Mouse (Mus musculus): Measurements from ENCODE around the gene Acvr1b. TPM values are rescaled to one million over a fixed set of nuclear protein-coding genes. Genes with fewer than 3 reads are reported as not detected.
A peak's percentile ranks its signal among the peaks of the same experiment; 100 is the strongest.

Acvr1b gene
- total RNA-seq, 2 experiments from 2014 or later = 82.8 to 83.1 TPM

DNA sequence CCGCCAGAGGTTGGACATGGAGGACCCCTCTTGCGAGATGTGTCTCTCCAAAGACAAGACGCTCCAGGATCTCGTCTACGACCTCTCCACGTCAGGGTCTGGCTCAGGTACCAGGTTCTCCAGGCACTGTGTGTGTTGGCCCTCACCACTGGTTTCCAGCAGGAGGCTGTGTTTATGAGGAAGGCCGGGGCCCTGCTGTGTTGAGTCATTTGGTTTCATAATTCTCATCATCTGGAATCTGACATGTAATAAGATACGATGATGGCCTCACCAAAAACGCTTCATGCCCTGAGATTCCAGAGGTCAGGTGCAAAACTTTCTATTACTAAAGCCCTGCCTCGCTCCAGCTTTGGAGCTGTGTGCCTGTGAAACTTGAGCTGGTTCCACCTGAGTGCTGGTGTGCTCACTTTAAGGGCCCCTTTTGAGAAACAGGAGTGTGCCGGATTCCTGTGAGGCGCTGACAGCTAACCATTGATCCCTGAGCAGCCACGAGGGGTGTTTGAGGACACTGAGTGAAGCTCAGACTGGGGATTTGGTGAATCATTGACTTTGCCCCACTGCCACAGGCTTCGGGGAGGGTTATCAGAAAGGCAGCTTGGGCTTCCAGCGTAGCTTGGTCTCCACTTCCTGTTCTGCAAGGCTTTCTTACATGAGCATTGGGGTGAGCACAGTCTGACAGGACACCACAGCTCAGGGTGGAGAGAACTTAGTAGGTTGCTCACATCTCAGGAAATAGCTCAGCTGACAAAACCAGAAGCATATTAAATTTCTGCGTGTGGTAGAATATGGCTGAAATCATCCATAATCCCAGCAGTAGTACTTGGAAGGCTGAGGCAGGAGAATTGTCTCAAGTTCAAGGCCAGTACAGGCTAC, 21.3 kb downstream of the Acvr1b start:
- DNase-seq (ENCODE audit: extremely low spot score in 1 of 2, low spot score in 1 of 2) = no peak

DNA sequence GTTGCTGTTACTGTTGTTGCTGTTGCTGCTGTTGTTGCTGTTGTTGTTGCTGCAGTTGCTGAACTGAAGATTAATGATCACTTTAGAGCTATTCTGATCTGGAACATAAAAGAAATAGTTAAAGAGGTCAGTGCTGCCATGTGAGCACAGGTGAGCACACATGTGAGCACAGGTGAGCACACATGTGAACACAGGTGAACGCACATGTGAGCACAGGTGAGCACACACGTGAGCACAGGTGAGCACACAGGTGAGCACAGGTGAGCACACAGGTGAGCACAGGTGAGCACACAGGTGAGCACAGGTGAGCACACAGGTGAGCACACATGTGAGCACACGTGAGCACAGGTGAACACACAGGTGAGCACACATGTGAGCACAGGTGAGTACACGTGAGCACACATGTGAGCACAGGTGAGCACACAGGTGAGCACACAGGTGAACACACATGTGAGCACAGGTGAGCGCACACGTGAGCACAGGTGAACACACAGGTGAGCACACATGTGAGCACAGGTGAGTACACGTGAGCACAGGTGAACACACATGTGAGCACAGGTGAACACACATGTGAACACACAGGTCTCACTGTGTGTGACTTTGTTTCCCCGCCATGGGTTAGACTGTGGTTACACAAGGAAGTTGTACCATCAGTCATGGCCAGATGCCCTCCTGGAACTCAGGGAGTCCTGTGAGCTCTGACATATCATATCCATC, 22.4 kb downstream of the Acvr1b start:
- DNase-seq (ENCODE audit: extremely low spot score in 1 of 2, low spot score in 1 of 2) = no peak

DNA sequence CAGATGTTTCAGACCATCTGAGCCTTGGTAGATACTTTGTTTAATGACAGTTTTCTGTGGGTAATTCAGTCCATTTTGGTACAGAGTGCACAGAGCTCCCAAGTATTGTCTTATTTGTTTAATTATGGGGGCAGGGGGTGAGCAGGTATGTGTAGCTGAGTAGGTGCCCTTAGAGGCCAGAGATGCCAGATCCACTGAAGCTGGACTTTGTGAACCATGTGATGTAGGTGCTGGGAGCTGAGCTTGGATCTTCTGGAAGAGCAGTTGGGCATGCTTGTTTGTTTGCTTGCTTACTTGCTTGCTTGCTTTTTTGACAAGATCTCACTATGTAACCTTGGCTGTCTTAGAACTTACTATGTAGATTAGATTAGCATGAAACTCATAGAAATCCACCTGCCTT, 23.1 kb downstream of the Acvr1b start:
- DNase-seq (ENCODE audit: extremely low spot score in 1 of 2, low spot score in 1 of 2) = no peak

DNA sequence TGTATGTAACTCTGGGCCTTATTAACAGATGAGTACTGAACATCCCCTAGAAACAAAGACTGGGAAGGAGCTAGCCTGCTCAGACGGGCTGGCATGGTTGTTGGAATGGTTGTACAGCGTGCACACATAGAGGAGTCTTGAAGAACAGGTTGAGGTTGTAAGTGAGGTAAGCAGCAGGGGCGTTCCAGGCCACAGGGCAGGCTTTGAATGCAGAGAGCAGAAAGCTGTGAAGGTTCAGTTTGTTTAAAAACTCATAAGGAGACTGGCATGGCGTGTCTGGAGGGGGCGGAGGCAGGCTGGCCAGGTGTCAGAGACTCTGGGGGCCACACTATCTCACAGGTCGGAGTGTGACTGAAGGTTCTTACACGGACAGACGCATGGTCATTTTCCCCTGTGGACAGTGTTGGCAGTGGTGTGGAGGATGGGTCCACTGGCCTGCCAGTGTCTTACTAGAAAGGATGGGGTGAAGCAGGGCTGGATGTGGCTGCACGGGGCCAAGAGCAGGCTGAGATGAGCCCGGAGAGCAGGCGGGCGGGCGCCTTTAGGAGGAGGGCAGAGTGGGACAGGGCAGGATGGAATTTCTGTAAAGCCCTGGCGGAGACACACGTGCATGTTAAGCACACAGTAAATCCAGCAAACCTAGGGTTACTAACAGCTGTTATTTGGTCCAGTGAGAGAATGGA, 23.8 kb downstream of the Acvr1b start:
- no peak for DNase-seq (ENCODE audit: extremely low spot score in 1 of 2, low spot score in 1 of 2)

DNA sequence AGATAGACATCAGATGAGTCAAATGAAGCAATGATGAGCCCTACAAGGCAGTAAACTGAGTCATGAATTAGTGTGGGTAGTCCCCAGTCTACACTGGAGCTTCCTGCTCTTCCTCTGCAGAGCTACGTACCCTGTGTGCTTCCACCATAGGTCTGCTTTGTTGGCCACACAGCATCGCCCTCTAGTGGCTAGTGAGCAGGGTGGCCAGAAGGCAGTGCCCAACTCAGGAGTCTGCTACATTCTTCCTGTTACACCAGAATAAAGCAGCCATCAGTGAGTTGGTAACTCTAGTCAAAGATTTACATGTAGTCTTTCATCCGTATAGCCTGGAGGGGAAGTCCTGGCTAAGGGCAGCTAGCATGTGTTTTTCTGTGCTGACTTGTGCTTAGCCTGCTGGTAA, 24.4 kb downstream of the Acvr1b start:
- peak in 1 of 2 experiments; percentile 57 for DNase-seq (ENCODE audit: extremely low spot score in 1 of 2, low spot score in 1 of 2)

DNA sequence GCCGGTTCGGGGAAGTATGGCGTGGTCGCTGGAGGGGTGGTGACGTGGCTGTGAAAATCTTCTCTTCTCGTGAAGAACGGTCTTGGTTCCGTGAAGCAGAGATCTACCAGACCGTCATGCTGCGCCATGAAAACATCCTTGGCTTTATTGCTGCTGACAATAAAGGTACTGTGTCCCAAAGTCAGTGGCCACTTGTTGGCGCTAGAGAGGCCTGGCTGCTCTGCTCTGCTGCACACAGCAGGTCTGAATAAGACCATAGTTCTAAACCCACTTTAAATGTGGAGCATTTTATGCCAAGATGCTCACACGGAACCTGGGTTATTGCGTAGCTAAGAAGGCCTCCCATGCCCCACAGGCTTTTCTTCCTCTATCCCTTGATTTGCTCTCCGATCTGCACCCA, 25.0 kb downstream of the Acvr1b start:
- no peak for DNase-seq (ENCODE audit: extremely low spot score in 1 of 2, low spot score in 1 of 2)

DNA sequence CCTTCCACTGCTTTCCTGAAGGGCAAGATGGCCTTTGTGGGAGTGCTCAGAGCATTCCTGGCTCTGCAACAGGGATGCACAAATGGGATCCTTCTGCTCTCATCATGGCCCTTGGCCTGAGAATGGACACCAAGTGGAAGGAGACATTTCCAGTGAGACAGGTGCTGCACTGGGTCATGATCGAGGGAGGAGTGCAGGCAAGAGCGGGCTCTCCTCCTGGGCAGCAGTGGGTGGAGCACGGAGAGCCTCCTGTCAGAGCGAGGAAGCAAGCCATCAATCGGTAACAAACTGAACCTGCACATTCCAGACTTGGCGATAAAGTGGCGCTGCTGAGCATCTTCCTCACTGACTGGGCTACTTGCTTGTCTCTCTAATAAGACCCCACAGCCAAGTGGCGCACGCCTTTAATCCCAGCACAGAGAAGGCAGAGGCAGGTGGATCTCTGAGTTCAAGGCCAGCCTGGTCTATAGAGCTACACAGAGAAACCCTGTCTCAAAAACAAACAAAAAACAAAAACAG, 27.0 kb downstream of the Acvr1b start:
- DNase-seq (ENCODE audit: extremely low spot score in 1 of 2, low spot score in 1 of 2) = no peak

DNA sequence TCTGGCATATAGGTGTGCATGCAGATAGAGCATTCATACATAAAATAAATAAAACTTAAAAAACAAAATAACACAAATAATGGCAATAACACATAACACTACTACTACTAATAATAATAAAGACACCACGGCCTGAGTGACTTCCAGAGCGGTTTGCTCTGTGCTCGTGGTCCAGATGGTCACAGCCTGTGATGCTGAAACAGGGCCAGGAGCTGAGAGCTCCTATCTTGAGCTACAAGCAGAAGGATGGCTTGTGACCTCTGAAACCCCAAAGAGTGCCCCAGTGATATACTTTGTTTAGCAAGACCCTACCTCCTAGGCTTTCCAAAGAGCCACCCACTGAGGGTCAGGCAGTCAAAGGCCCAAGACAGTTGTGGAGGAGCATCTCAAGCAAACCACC, 27.5 kb downstream of the Acvr1b start:
- DNase-seq (ENCODE audit: extremely low spot score in 1 of 2, low spot score in 1 of 2) = no peak

DNA sequence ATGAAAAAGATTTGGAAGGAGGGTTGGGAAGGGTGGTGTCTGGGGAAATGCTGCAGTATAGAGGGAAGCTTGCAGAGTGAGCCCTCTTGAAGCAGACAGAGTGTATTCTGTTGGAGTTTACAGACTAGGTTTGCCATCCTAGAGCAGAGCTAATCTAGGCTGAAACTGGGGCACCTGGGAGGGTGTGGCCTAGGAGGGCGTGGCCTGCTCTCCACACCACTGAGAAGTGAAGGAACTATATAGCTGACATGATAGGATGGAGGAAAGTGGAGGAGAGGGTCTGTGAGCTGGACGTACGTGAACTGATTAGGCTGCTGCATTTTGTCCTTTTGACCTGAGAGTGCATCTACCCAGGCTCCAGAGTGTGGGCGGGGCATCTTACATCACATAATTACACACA, 29.8 kb downstream of the Acvr1b start:
- no peak for DNase-seq (ENCODE audit: extremely low spot score in 1 of 2, low spot score in 1 of 2)

DNA sequence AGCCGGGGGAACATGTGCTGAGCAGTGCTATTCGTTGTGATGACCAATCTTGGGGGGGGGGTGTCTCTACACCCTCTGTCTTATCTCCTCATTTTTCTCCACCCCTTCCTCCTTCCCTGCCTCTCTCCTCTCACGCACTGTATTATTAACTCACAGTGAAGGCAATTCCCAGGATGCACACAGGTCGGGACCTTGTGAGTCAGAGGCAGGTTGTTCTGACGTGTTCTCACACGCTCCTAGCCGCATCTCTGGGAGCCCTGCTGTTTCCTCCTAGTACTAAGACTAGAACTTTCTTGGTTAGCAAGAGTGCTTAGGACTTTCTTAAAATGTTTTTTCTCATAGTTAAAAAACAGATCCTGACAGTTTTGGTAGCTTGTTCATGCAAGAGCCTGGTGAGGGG, 30.9 kb downstream of the Acvr1b start:
- DNase-seq (ENCODE audit: extremely low spot score in 1 of 2, low spot score in 1 of 2) = no peak

DNA sequence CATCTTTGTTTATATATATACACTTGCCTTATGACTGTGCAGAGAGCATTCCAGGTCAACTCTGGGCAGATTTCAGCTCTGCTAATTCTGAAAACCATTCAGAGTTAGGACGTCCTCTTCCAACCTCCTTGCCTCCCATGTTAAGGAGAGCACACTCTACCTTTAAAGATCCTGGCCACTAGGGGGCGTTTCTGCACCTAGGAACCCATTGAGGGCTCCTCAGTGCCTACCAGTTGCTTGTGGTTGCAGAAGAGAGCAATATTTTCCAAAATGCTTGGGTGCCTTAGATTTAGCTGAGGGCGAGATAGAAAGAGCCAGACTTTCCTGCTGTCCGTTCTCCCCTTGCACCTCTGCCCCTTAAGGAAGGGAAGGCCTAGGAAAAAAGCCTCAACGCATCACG, 36.4 kb downstream of the Acvr1b start:
- peak in 1 of 2 experiments; percentile 68 for DNase-seq (ENCODE audit: extremely low spot score in 1 of 2, low spot score in 1 of 2)

DNA sequence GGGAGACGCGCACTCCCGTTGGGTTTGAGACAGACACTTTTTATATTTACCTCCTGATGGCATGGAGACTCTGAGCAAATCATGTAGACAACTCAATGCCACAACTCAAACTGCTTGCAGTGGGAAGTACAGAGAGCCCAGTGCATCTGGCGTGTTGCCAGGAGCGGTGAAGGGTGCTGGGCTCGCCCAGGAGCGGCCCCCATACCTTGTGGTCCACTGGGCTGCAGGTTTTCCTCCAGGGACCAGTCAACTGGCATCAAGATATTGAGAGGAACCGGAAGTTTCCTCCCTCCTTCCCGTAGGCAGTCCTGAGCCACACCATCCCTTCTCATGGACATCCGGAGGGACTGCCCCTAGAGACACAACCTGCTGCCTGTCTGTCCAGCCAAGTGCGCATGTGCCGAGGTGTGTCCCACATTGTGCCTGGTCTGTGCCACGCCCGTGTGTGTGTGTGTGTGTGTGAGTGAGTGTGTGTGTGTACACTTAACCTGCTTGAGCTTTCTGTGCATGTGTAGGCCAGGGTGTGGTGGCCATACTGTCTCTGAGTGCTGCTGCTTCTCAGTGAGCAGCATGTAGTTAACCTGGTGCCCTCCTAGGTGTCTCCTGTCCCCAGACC, 37.2 kb downstream of the Acvr1b start:
- no peak for DNase-seq (ENCODE audit: extremely low spot score in 1 of 2, low spot score in 1 of 2)

DNA sequence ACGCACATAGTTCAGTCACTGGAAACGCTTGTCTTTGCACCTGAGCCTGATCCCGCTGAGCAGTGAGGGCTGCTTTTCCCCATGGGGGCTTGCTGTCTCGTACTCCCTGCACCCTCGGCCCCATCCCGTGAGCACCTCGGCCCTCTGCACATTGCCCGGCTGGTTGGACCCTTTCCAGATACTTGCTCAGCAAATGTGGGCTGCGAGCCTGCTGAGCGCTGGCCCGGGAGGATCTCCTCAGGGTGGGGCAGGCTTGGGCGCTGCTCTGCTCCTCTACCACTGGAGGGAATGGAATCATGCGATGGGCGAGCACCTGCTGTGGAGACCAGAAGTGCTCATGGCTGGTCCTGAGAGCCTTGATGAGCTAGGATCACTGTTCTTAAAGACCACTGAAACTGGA, 38.6 kb downstream of the Acvr1b start:
- DNase-seq (ENCODE audit: extremely low spot score in 1 of 2, low spot score in 1 of 2) = no peak

DNA sequence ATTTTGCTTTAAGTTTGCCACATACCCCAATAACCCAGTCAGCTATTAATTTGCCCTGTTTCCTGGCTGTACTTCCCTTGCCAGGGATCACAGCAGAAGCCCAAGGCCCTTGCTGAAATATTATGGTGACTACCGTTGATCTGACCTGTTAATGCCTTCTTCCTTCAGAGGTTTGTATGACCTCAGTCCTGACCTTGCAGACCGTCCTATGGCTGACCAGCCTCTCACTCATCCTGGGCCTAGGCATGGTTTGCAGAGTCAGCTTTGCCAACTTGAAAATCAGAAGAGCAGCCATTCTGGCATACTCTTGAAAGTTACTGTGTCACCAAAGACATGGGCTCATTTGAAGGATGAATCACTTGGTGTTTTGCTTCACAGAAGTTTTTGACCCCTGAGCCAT, 41.3 kb downstream of the Acvr1b start:
- DNase-seq (ENCODE audit: extremely low spot score in 1 of 2, low spot score in 1 of 2) = no peak

DNA sequence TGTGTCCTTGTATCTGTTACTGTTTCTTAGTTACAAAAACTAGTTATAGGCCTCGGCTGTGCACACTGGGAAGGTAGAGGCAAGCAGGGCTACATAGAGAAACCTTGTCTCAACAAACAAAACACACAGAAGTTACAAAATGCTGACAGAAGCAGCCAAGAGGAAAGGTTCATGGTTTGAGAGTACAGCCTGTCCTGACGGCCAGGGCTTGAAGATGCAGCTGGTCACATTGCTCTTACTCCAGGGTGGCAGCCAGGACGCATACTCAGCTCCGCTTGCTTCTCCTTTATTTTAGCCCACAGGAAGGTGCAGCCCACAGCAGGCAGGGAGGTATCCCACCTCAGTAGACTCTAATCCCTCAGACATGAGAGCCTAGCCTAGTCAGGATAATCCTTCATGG, 42.2 kb downstream of the Acvr1b start:
- DNase-seq (ENCODE audit: extremely low spot score in 1 of 2, low spot score in 1 of 2) = no peak

DNA sequence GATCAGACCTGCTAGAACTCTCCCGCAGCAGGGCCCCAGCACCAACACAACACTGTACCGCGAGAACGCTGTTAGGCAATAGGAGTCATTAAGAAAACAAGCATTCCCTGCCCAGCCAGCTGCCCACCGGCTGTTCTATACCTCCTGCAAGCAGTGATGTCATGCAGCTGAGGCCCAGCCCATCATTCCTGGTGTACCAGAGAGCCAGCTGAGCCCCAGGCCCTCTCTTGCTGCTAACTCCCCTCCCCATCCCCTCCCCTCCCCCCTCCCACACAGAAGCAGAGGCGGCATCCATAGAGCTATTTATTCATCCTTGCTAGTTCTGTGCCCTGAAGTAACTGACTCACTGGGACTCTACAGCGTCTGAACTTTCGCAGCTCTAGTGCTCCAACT, 47.0 kb downstream of the Acvr1b start:
- DNase-seq (ENCODE audit: extremely low spot score in 1 of 2, low spot score in 1 of 2) = no peak

DNA sequence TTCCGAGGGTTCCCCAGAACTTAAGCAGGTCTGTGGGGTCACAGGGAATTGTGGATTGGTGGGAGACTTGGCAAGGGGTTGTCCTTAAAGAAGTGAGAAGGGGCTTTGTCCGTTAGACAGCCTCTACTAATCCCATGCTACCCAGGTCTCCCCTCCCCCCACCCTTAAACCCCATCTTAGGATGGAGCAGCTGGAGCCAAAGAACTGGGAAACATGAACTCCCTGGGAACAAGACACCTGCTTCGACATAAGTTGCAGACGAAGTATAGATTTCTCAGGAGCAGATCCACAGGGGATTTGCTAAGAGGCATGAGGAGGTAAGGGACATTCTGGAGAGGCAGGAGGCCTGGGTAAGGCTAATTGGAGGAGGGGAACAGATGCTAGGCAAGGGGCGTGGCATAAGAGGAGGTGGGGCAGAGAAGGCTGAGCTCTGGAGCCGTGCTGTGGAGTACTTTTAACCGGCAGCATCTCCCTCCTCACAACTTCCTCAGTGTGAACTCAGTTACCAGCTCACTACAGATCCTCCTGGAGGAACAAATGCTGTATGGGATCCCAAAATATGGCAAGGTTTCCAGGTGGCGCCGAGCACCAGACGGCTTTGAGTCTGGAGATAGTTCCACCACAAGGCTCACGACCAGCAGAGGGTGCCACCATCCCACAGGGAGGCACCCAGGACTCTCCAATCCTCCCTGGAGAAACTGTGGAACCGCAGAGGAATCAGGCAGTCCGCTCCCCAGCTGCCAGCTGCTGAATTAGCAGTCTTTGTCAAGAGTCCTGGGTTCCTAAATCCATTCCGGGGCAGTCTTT, 47.6 kb downstream of the Acvr1b start:
- peak; percentile 85 to 98 for DNase-seq (ENCODE audit: extremely low spot score in 1 of 2, low spot score in 1 of 2)

DNA sequence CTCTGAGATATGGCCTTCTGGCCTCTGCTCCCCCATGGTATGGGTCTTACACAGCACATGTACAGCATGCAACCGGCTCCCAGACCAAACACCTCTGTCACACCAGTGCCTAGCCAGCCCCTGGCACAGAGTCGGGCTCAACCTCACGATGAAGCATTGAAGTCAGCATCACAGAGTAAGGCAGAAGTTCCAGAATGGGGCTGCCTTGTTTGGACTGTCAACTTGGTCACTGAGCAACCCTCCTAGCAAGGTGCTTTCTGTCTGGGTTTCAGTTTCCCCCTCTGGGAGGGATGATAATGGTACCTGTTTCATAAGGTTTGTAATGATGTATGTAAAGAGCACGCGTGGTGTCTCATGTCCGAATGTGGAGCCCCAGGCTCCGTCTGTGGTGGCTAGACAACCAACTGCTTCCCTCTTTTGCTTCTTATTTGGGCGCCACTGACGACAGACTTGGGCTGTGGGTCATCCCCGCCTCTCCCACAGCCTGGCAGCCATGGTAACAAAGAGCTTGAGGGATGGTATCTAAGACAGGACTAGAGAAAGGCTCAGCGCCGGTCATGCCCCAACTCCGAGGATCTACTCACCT, 49.1 kb downstream of the Acvr1b start:
- no peak for DNase-seq (ENCODE audit: extremely low spot score in 1 of 2, low spot score in 1 of 2)

DNA sequence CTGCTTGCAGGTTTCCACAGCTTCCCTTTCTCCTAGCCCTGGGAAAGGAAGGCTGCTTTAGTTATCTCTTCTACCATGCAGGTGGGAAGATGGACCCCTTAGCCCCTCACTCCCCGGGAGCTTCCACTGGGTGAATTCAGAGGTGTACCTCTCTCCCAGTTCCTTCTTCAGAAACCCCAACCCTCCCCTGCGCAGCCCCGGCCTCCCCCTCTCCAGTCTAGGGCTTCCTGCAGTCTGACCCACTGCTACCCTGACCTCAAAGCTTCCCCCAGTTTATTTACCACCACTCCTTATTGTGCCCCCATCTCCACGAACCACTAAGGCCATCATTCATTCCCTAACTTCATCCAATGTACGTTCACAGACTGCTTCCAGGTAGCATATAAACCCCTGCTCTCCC, 49.7 kb downstream of the Acvr1b start:
- no peak for DNase-seq (ENCODE audit: extremely low spot score in 1 of 2, low spot score in 1 of 2)
